Mouse (Mus musculus): ENCODE measurements around the gene Actl6b. TPM values are rescaled to one million over a fixed set of nuclear protein-coding genes. Genes with fewer than 3 reads are reported as not detected.

Gene Actl6b
- 0.35 and 0.36 TPM in 2 replicates for polyA plus RNA-seq (2015; fragmentation: Nextera tagmentation; extraction: Ambion mirVana)

- peak within 1 kb of the TSS; percentile 41 for H3K4me2 ChIP-seq
- peak within 1 kb of the TSS; percentile 13 for H3K4me3 ChIP-seq
- no peaks in the 10 kb centered on the region for H3K36me3 ChIP-seq
- no peak within 1 kb of the TSS for H3K27ac ChIP-seq
- WGBS, result 2% methylated on average over 37 of the region's 37 CpGs
- H3K27me3 ChIP-seq, result peaks cover 20% of the 10 kb centered on the region
- no peak within 1 kb of the TSS for H3K9ac ChIP-seq
- H3K9me3 ChIP-seq, result no peaks in the 10 kb centered on the region
- peaks cover 7% of the 10 kb centered on the region for H3K4me1 ChIP-seq
- peak; percentile 55; the same call in 1 of the 2 replicates for ATAC-seq (ENCODE audit: insufficient number of reproducible peaks, low FRiP score, low TSS enrichment, low read depth)
Observed at GRCm38 (mm10) chr5:137553411-137553837, at the start of gene Actl6b. Gene Actl6b, plus strand, starts transcription at chr5:137553517.

GRCm38 (mm10) chr5:137504041-137504440 is 49.3 kb upstream of the Actl6b start:
- no peak overlapping the region for H3K9ac ChIP-seq
- 83% methylated on average over 6 of the region's 6 CpGs for WGBS
- ATAC-seq (ENCODE audit: insufficient number of reproducible peaks, low FRiP score, low TSS enrichment, low read depth), result no peak

GRCm38 (mm10) chr5:137510014-137510501 is 43.3 kb upstream of the Actl6b start:
- Histone ChIP-seq H3K27ac (peak overlapping the region; percentile 85), H3K4me1 (peaks cover 39% of the 10 kb centered on the region), H3K4me2 (peak overlapping the region; percentile 45), H3K36me3 (no peaks in the 10 kb centered on the region), H3K9ac (peak overlapping the region; percentile 97), H3K4me3 (peak overlapping the region; percentile 92), H3K27me3 (no peaks in the 10 kb centered on the region), H3K9me3 (no peaks in the 10 kb centered on the region)
- WGBS, result 2% methylated on average over 12 of the region's 52 CpGs
- ATAC-seq (ENCODE audit: insufficient number of reproducible peaks, low FRiP score, low TSS enrichment, low read depth), result peak; percentile 69

More at GRCm38 (mm10) chr5:137504041-137504440, 49.3 kb upstream of the Actl6b start:
- H3K27me3 ChIP-seq, result no peaks in the 10 kb centered on the region
- H3K4me2 ChIP-seq, result no peak overlapping the region
- H3K4me1 ChIP-seq, result peaks cover 17% of the 10 kb centered on the region
- H3K9me3 ChIP-seq, result no peaks in the 10 kb centered on the region
- H3K27ac ChIP-seq, result no peak overlapping the region
- H3K36me3 ChIP-seq, result no peaks in the 10 kb centered on the region
- H3K4me3 ChIP-seq, result no peak overlapping the region

GRCm38 (mm10) chr5:137510573-137511390 is 42.5 kb upstream of the Actl6b start:
- peak overlapping the region; percentile 97 for H3K9ac ChIP-seq
- H3K36me3 ChIP-seq, result no peaks in the 10 kb centered on the region
- no peaks in the 10 kb centered on the region for H3K27me3 ChIP-seq
- H3K4me3 ChIP-seq, result peak overlapping the region; percentile 92
- peak overlapping the region; percentile 85 for H3K27ac ChIP-seq
- H3K4me2 ChIP-seq, result peak overlapping the region; percentile 77
- H3K9me3 ChIP-seq, result no peaks in the 10 kb centered on the region
- ATAC-seq (ENCODE audit: insufficient number of reproducible peaks, low FRiP score, low TSS enrichment, low read depth), result no peak
- peaks cover 41% of the 10 kb centered on the region for H3K4me1 ChIP-seq
- WGBS, result under 1% methylated on average over 56 of the region's 83 CpGs

GRCm38 (mm10) chr5:137511706-137512105 is 41.6 kb upstream of the Actl6b start:
- Histone ChIP-seq H3K9ac (peak overlapping the region; percentile 97; the same call in 1 of the 2 replicates), H3K27ac (0 out of 2 replicates have a peak overlapping the region, but pooled peaks have one; percentile 85)
- 66% methylated on average over 3 of the region's 3 CpGs for WGBS

GRCm38 (mm10) chr5:137512847-137513794 is 40.2 kb upstream of the Actl6b start:
- Histone ChIP-seq H3K36me3 (peaks cover 3% of the 10 kb centered on the region), H3K27me3 (no peaks in the 10 kb centered on the region), H3K9me3 (no peaks in the 10 kb centered on the region), H3K4me2 (no peak overlapping the region), H3K27ac (no peak overlapping the region; the same call in 1 of the 2 replicates), H3K4me3 (no peak overlapping the region), H3K9ac (no peak overlapping the region), H3K4me1 (peaks cover 41% of the 10 kb centered on the region)
- ATAC-seq (ENCODE audit: insufficient number of reproducible peaks, low FRiP score, low TSS enrichment, low read depth), result no peak
- 77% methylated on average over 11 of the region's 11 CpGs for WGBS

More at GRCm38 (mm10) chr5:137511706-137512105, 41.6 kb upstream of the Actl6b start:
- no peaks in the 10 kb centered on the region for H3K36me3 ChIP-seq
- no peaks in the 10 kb centered on the region for H3K27me3 ChIP-seq
- H3K4me3 ChIP-seq, result peak overlapping the region; percentile 92
- H3K4me2 ChIP-seq, result peak overlapping the region; percentile 77
- no peaks in the 10 kb centered on the region for H3K9me3 ChIP-seq
- ATAC-seq (ENCODE audit: insufficient number of reproducible peaks, low FRiP score, low TSS enrichment, low read depth), result no peak
- peaks cover 41% of the 10 kb centered on the region for H3K4me1 ChIP-seq

GRCm38 (mm10) chr5:137513951-137514721 is 39.2 kb upstream of the Actl6b start:
- WGBS, result 85% methylated on average over 12 of the region's 12 CpGs
- no peak for ATAC-seq (ENCODE audit: insufficient number of reproducible peaks, low FRiP score, low TSS enrichment, low read depth)
- Histone ChIP-seq H3K9ac (no peak overlapping the region), H3K36me3 (peaks cover 12% of the 10 kb centered on the region), H3K4me3 (no peak overlapping the region), H3K27me3 (no peaks in the 10 kb centered on the region), H3K4me2 (no peak overlapping the region), H3K4me1 (peaks cover 41% of the 10 kb centered on the region), H3K9me3 (no peaks in the 10 kb centered on the region), H3K27ac (no peak overlapping the region)

- Histone ChIP-seq H3K4me2 (no peak overlapping the region), H3K4me3 (no peak overlapping the region), H3K27ac (no peak overlapping the region), H3K27me3 (no peaks in the 10 kb centered on the region), H3K36me3 (peaks cover 19% of the 10 kb centered on the region), H3K4me1 (peaks cover 38% of the 10 kb centered on the region), H3K9me3 (no peaks in the 10 kb centered on the region), H3K9ac (no peak overlapping the region)
- WGBS, result 90% methylated on average over 3 of the region's 3 CpGs
- no peak for ATAC-seq (ENCODE audit: insufficient number of reproducible peaks, low FRiP score, low TSS enrichment, low read depth)
Observed at GRCm38 (mm10) chr5:137514811-137515210, 38.5 kb upstream of the Actl6b start.

- 78% methylated on average over 5 of the region's 5 CpGs for WGBS
- peaks cover 12% of the 10 kb centered on the region for H3K4me1 ChIP-seq
- H3K9me3 ChIP-seq, result no peaks in the 10 kb centered on the region
- no peaks in the 10 kb centered on the region for H3K27me3 ChIP-seq
- peaks cover 55% of the 10 kb centered on the region for H3K36me3 ChIP-seq
- no peak within 1 kb of the TSS for H3K4me3 ChIP-seq
- H3K4me2 ChIP-seq, result no peak within 1 kb of the TSS
- H3K9ac ChIP-seq, result no peak within 1 kb of the TSS
- ATAC-seq (ENCODE audit: insufficient number of reproducible peaks, low FRiP score, low TSS enrichment, low read depth), result no peak
- no peak within 1 kb of the TSS for H3K27ac ChIP-seq
Observed at GRCm38 (mm10) chr5:137518436-137518835, 34.9 kb upstream of the Actl6b start, which contains the start of gene Gigyf1. Gene Gigyf1, plus strand, starts transcription at chr5:137518548.

- 90% methylated on average over 27 of the region's 27 CpGs for WGBS
- H3K4me2 ChIP-seq, result no peak overlapping the region
- H3K9me3 ChIP-seq, result no peaks in the 10 kb centered on the region
- no peak overlapping the region for H3K4me3 ChIP-seq
- no peaks in the 10 kb centered on the region for H3K27me3 ChIP-seq
- peaks cover 70% of the 10 kb centered on the region for H3K36me3 ChIP-seq
- H3K9ac ChIP-seq, result no peak overlapping the region
- H3K27ac ChIP-seq, result no peak overlapping the region
- peaks cover 4% of the 10 kb centered on the region for H3K4me1 ChIP-seq
- ATAC-seq (ENCODE audit: insufficient number of reproducible peaks, low FRiP score, low TSS enrichment, low read depth), result no peak
Observed at GRCm38 (mm10) chr5:137519691-137520550, 33.4 kb upstream of the Actl6b start.

Measured in limb, embryonic 15.5 days (tissue).